Mouse (Mus musculus): ENCODE results near the gene Hsd3b1.
"Not testable (repeated sequence)": the region's sequence is repeated elsewhere in the genome, so short reads cannot be mapped to it uniquely, and the experiment has no call there.

The Hsd3b1 gene

DNA sequence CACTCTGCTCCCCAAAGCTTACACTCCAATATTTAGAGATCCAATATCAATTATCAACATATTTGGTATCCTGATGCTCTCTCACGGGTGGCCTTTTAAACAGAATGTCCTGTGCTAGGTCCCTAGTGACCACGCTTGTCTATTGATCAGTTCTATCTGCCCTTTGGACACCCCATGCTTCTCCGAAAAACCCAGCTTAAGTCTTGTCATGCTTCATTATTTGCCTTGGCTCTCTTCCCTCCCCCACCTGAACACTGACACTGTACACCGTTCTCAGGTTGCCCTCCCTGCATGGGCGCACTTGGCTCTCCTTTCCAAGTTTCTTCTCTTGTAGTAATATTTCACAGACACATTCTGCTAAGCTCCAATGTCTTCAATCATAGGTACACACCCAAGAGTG lies 9.3 kb downstream of the Hsd3b1 start:
- TF ChIP-seq CTCF (conservative IDR thresholded peaks at IDR 0.05; ENCODE audit: low read length) (no peak), NANOG (IDR thresholded peaks at IDR 0.05; ENCODE audit: borderline replicate concordance, low read length) (no peak), POU5F1 (IDR thresholded peaks at IDR 0.05; ENCODE audit: borderline replicate concordance, low read length) (no peak)
- H3K4me3 ChIP-seq (replicated peaks; ENCODE audit: low read length): no peak overlapping the region
- no peaks in the 10 kb centered on the region for H3K27me3 ChIP-seq (ENCODE audit: insufficient read depth, low read length)
- H3K9me3 ChIP-seq (ENCODE audit: low read length): no peaks in the 10 kb centered on the region
- H3K36me3 ChIP-seq (ENCODE audit: insufficient read depth, low read length): no peaks in the 10 kb centered on the region
- no peaks in the 10 kb centered on the region for H3K4me1 ChIP-seq (replicated peaks; ENCODE audit: low read depth, low read length)

DNA sequence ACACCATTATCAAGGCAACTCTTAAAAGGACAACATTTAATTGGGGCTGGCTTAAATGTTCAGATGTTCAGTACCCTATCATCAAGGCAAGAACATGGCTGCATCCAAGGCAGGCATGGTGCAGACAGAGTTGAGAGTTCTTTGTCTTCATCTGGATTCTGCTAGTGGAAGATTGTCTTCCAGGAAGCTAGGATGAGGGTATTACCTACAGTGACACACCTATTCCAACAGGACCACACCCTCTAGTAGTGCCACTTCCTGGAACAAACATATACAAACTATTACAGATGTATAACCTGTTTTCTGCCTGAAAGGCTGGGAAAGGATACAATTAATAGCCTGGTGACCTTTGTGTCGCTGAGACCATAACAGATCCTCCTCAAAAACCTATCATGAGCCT lies 10.7 kb downstream of the Hsd3b1 start:
- Histone ChIP-seq H3K4me3 (replicated peaks; ENCODE audit: low read length) (no peak overlapping the region), H3K27me3 (ENCODE audit: insufficient read depth, low read length) (no peaks in the 10 kb centered on the region), H3K4me1 (replicated peaks; ENCODE audit: low read depth, low read length) (no peaks in the 10 kb centered on the region), H3K9me3 (ENCODE audit: low read length) (no peaks in the 10 kb centered on the region), H3K36me3 (ENCODE audit: insufficient read depth, low read length) (no peaks in the 10 kb centered on the region)
- TF ChIP-seq POU5F1 (IDR thresholded peaks at IDR 0.05; ENCODE audit: borderline replicate concordance, low read length) (no peak), NANOG (IDR thresholded peaks at IDR 0.05; ENCODE audit: borderline replicate concordance, low read length) (no peak), CTCF (conservative IDR thresholded peaks at IDR 0.05; ENCODE audit: low read length) (no peak)

DNA sequence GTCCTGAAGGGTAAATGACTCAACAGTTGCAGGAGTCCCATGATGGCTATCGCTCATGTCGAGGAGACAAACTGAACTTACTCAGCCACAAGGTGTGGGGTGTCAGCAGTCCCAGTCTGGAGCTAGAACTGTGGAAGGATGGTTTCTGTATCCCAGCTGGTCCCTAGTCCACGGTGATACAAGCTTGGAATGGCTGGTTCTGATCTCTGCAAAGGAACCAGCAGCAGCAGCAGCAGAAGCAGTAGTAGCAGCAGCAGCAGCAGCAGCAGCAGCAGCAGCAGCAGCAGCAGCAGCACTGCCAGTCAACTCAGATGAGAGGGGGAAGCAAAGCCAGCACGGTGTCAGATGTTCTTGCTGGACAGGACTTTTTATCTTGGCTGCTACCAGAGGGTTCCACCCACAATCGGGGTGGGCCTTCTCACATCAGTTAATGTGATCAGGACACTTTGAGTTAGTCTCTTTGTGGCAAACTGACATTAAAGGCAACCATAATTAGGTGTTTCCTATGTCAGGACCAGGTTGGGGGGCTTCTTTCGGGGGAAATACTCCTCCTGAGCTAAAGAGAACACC lies 45.4 kb downstream of the Hsd3b1 start, which contains the start of gene Hsd3b6:
Hsd3b6 (minus strand) TSS at position 343 of the 570 bp plus-strand sequence.
- Histone ChIP-seq H3K36me3 (ENCODE audit: insufficient read depth, low read length) (no peaks in the 10 kb centered on the region), H3K27me3 (ENCODE audit: insufficient read depth, low read length) (no peaks in the 10 kb centered on the region), H3K4me1 (replicated peaks; ENCODE audit: low read depth, low read length) (no peaks in the 10 kb centered on the region), H3K9me3 (ENCODE audit: low read length) (no peaks in the 10 kb centered on the region), H3K4me3 (replicated peaks; ENCODE audit: low read length) (no peak within 1 kb of the TSS)
- no peak for TF ChIP-seq POU5F1 (IDR thresholded peaks at IDR 0.05; ENCODE audit: borderline replicate concordance, low read length)
- no peak for TF ChIP-seq NANOG (IDR thresholded peaks at IDR 0.05; ENCODE audit: borderline replicate concordance, low read length)
- no peak for TF ChIP-seq CTCF (conservative IDR thresholded peaks at IDR 0.05; ENCODE audit: low read length)

DNA sequence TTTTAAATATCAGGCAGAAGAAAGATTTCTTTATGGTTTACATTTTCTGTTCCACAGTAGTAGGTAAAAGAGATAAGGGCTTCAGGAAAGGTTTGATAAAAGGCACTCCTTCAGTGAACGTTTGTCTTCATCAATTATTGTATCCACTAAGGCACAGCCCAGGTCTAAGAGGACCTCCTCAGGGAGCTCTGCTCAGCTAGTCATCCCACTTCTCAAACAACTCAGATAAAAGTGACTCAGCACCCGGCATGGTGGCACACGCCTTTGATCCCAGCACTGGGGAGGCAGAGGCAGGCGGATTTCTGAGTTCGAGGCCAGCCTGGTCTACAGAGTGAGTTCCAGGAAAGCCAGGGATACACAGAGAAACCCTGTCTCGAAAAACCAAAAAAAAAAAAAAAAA lies 46.9 kb downstream of the Hsd3b1 start:
- not testable (repeated sequence) for H3K9me3 ChIP-seq (ENCODE audit: low read length); H3K4me1 ChIP-seq (replicated peaks; ENCODE audit: low read depth, low read length); H3K36me3 ChIP-seq (ENCODE audit: insufficient read depth, low read length); H3K27me3 ChIP-seq (ENCODE audit: insufficient read depth, low read length); H3K4me3 ChIP-seq (replicated peaks; ENCODE audit: low read length)

DNA sequence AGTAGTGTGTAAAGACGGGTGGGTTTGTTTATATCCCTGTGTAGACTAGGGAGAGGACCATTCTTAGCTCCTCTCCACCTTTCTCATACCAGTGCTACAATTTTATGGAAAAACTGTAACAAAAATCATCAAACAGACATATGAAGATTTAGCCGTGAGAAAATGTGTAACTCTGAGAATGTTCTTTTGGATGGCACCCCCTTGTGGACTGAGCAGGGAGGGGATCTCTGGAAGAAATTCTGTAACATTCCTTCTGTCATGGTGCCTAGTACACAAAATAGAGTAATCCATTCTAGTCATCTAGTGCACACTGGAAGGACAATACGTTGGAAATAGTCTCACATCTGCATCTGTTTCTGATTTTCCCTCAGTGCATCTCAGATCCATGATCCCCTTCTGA lies 54.6 kb downstream of the Hsd3b1 start:
- H3K4me1 ChIP-seq (replicated peaks; ENCODE audit: low read depth, low read length); H3K4me3 ChIP-seq (replicated peaks; ENCODE audit: low read length); H3K27me3 ChIP-seq (ENCODE audit: insufficient read depth, low read length); H3K36me3 ChIP-seq (ENCODE audit: insufficient read depth, low read length): not testable (repeated sequence)
- TF ChIP-seq CTCF (conservative IDR thresholded peaks at IDR 0.05; ENCODE audit: low read length): peak; percentile 20
- H3K9me3 ChIP-seq (ENCODE audit: low read length): peaks cover 11% of the 10 kb centered on the region; the same call in 1 of the 2 replicates
